Mouse (Mus musculus): ENCODE measurements around the gene Gm20449.
"Not testable (repeated sequence)": the region's sequence is repeated elsewhere in the genome, so short reads cannot be mapped to it uniquely, and the experiment has no call there.

DNA sequence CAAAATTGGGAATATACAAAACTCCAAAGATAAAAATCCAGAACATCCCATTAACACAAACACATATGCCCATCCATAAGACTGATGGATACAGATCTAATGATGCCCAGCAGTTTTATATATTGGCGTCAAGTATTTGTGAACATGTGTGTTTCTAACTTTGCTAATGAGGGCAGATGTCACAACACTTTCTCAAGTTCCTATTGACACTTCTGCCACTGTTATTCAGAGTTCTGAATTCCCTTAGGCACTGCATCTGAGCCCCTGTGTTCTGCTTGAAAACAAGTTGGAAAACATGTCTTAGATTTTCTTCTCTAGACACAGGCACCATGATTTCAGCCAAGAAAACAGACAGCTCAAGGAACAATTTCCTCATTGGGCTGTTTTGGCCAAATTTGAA, 50.6 kb downstream of the Gm20449 start, which contains the start of gene Vmn2r57:
- TF ChIP-seq CTCF (IDR thresholded peaks at IDR 0.05; ENCODE audit: control insufficient read depth, insufficient read depth, low read length); POLR2A (IDR thresholded peaks at IDR 0.05; ENCODE audit: borderline replicate concordance, control insufficient read depth, low read depth, low read length): not testable (repeated sequence)
